Mouse (Mus musculus) adrenal gland, adult (tissue): ENCODE data around the gene Parp14.

Source experiments
- DNase-seq, 2 experiments: peaks; one replicate each; pipeline ENCODE4 v3.0.0; 2022 to 2023; ENCODE audit warnings: low spot score in 1 of 2; ENCODE audit not compliant: inconsistent age in 2 of 2

Gene Parp14

GRCm38 (mm10) chr16:35788330-35788729 is 83.0 kb downstream of the Parp14 start:
- DNase-seq: no peak

GRCm38 (mm10) chr16:35787568-35788189 is 83.7 kb downstream of the Parp14 start:
- no peak for DNase-seq

- no peak for DNase-seq
Observed at GRCm38 (mm10) chr16:35787163-35787562, 84.2 kb downstream of the Parp14 start.

- no peak for DNase-seq
Observed at GRCm38 (mm10) chr16:35784134-35784725, 87.1 kb downstream of the Parp14 start.

GRCm38 (mm10) chr16:35783207-35783573 is 88.2 kb downstream of the Parp14 start:
- DNase-seq: no peak
